Mouse (Mus musculus) naive thymus-derived CD4-positive, alpha-beta T cell, adult 2 months (primary cell): ENCODE results near the gene Cga.

ENCODE experiments used
- DNase-seq: peaks from one replicate; pipeline ENCODE4 v3.0.0-alpha.2; 2011; ENCODE audit warnings: low read depth

Gene Cga

DNA sequence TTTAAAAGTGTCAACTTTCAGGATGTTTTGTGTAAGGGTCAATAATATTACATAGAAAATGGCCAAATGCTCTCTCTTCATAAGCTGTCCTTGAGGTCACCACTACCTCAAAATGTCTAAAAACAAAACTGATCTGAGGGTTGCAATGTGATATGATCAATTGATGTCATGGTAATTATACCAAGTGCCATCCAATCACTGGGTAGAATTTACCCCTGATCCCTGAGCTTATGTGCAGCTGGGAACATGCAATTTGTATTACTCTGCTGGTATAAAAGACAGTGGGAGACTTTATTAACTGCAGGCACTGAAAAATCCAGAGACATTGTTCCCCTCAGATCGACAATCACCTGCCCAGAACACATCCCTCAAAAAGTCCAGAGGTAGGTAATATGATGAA is at the start of gene Cga:
Gene Cga, plus strand, starts transcription at position 301 of the 400 bp plus-strand sequence.
- no peak for DNase-seq

DNA sequence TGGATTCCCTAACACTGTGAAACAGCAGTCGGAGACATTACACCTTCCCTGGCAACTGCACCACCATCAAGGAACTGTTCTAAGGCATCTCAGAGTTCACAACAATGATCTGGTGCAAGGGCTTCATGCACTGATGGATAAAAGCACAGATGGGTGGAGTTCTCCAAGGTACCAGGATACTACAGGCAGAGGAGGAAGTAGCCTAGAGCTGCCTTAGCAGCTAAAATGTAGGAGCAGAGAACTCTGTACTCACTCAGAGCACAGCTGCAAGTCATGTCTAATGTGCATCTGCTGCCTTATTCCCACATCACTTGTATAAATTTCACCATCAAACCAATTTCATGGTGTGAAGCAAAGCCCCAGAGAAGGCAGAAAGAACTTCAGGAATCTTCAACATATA is 49.7 kb upstream of the Cga start:
- no peak for DNase-seq

DNA sequence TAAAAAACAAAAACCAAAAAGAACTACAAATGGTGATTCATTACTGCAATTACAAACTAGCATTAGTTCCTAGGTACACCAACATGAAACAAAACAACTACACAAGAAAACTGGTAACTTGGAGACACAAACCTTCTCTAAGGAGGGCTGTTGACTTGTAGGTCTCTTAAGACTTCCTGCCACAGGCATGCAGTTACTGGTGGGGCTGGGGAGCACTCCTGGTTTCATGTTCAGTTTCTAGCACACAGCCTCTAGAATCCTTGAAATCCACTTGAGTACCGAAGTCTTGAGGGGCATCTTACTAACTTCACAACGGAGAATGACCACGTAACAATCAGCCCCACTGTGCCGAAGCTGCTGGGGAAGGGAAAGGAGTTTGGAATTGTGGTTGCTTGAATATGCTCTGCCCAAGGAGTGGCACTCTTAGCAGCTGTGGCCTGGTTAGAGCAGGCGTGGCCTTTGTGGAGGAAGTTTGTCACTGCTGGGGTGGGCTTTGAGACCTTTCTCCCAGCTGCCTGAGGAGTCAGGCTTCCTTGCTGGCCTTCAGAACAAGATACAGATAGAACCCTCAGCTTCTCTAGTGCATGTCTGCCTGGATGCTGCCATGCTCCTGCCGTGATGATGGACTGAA is 45.8 kb upstream of the Cga start:
- peak; percentile 44 for DNase-seq

DNA sequence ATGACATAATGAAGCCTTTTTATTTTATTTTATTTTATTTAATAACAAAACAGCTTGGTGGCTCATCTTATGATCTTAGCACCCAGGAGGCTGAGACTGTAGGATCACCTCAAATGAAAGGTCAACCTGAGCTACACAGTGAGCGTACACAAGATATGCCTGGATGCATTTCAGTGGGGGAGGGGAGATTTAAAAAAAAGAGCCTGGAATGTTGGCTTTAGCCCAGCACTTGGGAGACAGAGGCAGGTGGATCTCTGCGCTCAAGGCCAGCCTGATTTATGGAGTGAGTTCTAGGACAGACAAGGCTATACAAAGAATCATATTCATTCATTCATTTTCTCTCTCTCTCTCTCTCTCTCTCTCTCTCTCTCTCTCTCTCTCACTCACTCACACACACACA is 43.4 kb upstream of the Cga start:
- no peak for DNase-seq

- DNase-seq, result no peak
Observed at GRCm38 (mm10) chr4:34852051-34852450, 41.5 kb upstream of the Cga start.

DNA sequence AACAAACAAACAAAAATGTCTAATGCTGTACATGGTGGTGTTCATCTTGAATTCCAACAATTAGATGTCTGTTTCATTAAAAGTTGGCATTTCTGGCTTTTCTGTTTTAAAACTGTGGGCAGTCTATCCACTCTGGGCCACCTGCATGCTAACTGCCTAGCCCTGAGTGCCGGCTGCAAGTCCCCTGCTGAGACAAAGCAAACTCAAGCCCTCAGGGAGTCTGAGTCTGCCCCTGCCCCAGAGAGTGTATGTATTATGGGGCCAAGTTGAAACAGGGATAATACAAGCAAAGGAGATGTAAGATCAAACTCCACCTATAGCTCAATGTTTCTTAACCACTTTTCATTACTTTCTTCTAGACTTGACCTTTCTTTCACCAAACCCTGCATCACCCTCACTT is 37.6 kb upstream of the Cga start:
- no peak for DNase-seq

DNA sequence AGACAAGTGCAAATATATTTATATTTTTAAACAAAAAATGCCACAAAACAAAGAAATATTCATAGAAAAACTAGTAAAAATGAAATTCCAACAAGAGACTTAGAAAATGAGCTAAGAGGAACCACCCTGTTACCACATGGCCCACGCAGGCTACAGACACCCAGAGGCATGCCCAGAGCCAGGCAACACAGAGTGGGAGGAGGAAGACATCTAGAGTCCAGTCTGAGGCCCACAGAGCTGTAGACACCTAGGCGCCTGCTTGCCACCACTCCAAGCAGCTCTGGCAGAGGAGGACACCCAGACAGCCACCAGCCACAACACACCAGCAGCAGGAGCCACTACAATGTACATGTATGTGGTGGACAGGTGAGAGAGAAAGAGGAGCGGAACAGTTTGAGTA is 34.7 kb upstream of the Cga start:
- no peak for DNase-seq

GRCm38 (mm10) chr4:34859416-34859815 is 34.2 kb upstream of the Cga start:
- DNase-seq, result no peak

- DNase-seq, result no peak
Observed at GRCm38 (mm10) chr4:34861438-34861837, 32.1 kb upstream of the Cga start.

DNA sequence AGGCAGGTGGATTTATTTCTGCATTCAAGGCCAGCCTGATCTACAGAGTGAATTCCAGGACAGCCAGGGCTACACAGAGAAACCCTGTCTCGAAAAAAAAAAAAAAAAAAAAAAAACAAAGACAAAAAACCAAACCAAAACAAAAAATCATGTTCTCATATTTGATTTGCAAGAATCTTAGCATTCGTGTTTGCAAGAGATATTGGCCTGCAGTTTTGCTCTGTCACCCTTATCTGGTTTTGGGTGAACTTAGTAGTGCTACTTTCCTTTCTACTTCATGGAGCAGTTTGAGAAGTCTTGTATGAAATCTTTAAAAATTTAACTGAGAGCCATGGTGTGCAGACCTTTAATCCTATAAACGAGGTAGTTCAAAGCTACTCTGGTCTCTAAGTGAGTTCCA is 23.8 kb upstream of the Cga start:
- DNase-seq, result no peak

- DNase-seq, result no peak
Observed at GRCm38 (mm10) chr4:34872896-34873495, 20.6 kb upstream of the Cga start.

DNA sequence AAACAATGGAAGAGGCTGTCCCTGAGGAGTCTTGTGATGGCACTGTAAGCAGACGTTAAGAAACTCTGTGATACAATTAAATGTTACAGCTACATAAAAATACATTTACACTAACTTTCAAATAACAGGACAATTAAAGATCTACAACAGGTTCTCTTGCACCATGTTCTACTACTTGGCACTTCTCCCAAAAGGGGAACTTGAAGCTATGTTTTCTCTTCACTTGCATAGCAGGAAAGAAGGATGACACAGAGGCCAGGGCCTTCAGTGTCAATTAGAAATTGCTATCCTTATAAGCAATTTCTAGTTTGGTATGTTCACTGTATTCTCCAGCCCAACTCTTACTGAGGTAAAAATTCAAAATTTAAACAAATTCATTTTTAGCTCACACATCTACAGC is 19.3 kb upstream of the Cga start:
- no peak for DNase-seq

GRCm38 (mm10) chr4:34880921-34881650 is 12.5 kb upstream of the Cga start:
- DNase-seq, result peak; percentile 57

GRCm38 (mm10) chr4:34881851-34882250 is 11.7 kb upstream of the Cga start:
- DNase-seq, result no peak

GRCm38 (mm10) chr4:34882291-34882769 is 11.2 kb upstream of the Cga start:
- peak; percentile 68 for DNase-seq

- peak; percentile 92 for DNase-seq
Observed at GRCm38 (mm10) chr4:34882818-34883217, 10.8 kb upstream of the Cga start, which contains the start of gene Zfp292. Gene Zfp292, minus strand, starts transcription at chr4:34882960.

DNA sequence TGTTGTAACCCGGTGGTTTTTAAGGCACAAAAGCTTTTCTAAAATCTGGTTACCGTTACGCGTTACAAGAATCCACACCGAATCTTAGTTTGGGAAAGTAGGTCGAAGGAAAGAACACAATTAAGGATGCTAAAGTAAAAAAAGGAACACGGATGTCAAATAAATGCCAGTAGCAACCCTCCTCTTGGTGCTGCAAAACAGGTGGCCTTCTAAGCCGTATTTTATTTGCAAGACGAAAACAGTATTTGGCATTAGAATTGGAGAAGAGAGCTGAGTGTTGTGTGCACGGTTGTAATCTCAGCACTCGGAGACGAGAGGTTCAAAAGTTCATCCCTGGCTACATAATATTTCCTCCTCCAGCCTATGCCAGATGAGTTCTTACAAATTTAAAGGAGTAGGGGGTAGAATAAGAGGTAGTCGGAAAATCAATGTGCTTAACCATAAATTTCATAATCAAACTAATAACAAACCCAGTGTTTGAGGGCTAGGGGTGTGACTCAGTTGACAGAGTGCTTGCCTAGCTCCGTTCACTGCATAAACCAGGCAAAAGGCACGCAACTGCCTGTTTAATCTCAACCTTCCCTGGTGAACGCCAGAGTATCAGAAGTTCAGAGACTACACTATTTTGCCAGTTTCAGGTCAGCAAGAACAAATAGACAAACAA is 10.1 kb upstream of the Cga start:
- DNase-seq, result no peak

- no peak for DNase-seq
Observed at GRCm38 (mm10) chr4:34885631-34886351, 7.8 kb upstream of the Cga start.

DNA sequence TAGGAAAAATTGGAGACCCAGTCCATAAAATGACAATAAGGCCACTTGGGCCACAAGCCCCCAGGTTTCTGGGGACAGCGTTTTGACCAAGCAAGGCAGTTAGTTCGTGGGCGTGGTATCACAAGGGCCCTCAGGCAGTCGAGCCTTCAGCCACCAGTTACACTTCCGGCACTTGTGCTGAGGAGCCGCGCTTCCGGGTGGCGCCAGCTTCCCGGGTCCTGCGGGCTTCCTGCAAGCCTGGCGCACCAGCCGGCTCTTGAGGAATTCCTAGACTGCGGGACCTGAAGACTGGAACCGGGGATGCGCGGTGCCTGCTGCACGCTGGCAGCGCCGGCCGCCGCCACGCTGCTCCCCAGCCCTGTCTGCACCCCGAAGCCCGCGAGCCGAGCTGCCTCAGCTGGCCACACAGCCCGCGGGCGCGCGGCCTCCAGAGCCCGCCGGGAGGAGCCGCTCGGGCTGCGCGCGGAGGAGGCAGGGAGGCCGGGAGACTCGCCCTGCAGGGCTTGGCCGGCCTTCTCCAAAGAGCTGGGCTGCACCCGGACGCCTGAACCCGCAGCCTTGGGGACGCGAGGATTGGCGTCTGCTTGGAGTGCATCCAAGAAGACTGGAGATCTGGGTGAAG is 7.0 kb upstream of the Cga start:
- peak; percentile 91 for DNase-seq

GRCm38 (mm10) chr4:34887295-34887694 is 6.3 kb upstream of the Cga start:
- peak; percentile 43 for DNase-seq

DNA sequence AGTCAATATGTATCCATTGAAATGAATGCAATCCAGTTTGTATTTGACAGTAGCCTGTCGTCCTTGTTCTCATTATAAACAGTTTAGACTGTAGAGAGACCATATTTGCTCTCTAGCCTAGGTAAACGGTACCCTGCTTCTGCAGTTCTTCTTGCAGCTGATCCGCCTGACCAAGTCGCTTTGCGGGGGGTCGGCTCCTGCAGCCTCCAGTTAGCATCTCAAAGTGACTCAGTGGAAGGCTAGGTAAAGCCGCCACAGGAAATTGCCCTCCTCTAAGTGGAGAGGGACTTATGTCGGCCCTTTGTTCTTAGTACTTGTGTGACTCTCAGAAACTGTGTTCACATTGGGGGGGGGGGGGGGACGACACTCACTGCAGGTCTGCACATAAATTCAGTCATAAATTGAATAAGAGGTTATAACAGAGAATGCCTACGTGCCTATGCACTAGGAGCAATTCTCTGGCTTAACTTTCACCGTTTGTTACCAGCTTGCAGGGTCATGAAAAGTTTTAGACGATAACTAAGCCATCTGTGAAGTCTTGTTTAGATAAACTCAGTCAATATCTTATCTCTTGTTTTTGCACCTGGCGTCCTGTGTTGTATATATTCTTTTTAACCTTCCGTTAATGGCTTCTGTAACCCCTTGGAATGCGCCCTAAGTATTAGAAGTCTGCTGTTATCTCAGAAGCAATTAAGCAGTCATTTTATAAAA is 4.3 kb upstream of the Cga start:
- peak; percentile 31 for DNase-seq
